ENCODE assay signal across 13 mouse cellular contexts in genomic region chr7:115645272-115645970, GRCm38 (mm10).
DNase-seq lines count a peak whose midpoint lies in the region; ATAC-seq and TF ChIP-seq lines count a peak whose summit lies in the region.
"Had no signal": no experiment of that assay in that cellular context is flagged by ENCODE, and none has a peak within 500 bp of the region (broad histone marks: within the 10 kb centered on the region; RNA-seq: fewer than 3 reads in every experiment).

No protein-coding gene starts in this region.

- no peaks in the 10 kb centered on the region for H3K27me3 ChIP-seq in hindbrain, embryonic 15.5 days
- no peaks in the 10 kb centered on the region for H3K27me3 ChIP-seq in midbrain, embryonic 15.5 days (replicated peaks)
- H3K27me3 ChIP-seq: limb, embryonic 15.5 days had no signal

- H3K9ac ChIP-seq in hindbrain, embryonic 15.5 days = no peak overlapping the region
- H3K9ac ChIP-seq in midbrain, embryonic 15.5 days = no peak overlapping the region
- H3K9ac ChIP-seq: limb, embryonic 15.5 days had no signal

- TF ChIP-seq CTCF in brain, embryonic 14.5 days (IDR thresholded peaks at IDR 0.05; ENCODE audit: borderline replicate concordance, extremely low read depth, insufficient read depth, insufficient read length) = no peak

- no peak overlapping the region for H3K4me3 ChIP-seq in hindbrain, embryonic 15.5 days
- no peak overlapping the region for H3K4me3 ChIP-seq in midbrain, embryonic 15.5 days
- H3K4me3 ChIP-seq: limb, embryonic 15.5 days had no signal

- no peak for ATAC-seq in hindbrain, embryonic 15.5 days (ENCODE audit: low FRiP score, low read depth)
- ATAC-seq in midbrain, embryonic 15.5 days (replicated peaks) = peak; percentile 75; the same call in 1 of the 2 replicates
- ATAC-seq: lung, postnatal 0 days had no signal

- H3K4me1 ChIP-seq in hindbrain, embryonic 15.5 days (replicated peaks) = peaks cover 19% of the 10 kb centered on the region
- peaks cover 19% of the 10 kb centered on the region for H3K4me1 ChIP-seq in midbrain, embryonic 15.5 days

- WGBS in hindbrain, embryonic 15.5 days = 32% methylated on average over 1 of the region's 1 CpGs
- 19% methylated on average over 1 of the region's 1 CpGs for whole genome bisulfite sequencing in midbrain, embryonic 15.5 days

- H3K36me3 ChIP-seq in hindbrain, embryonic 15.5 days = no peaks in the 10 kb centered on the region
- H3K36me3 ChIP-seq in midbrain, embryonic 15.5 days (replicated peaks) = no peaks in the 10 kb centered on the region
- H3K36me3 ChIP-seq: limb, embryonic 15.5 days had no signal

- 0 out of 2 replicates have a peak overlapping the region, but pooled peaks have one; percentile 35 for H3K27ac ChIP-seq in hindbrain, embryonic 15.5 days (replicated peaks)
- peak overlapping the region; percentile 46; the same call in 1 of the 2 replicates for H3K27ac ChIP-seq in midbrain, embryonic 15.5 days
- H3K27ac ChIP-seq: limb, embryonic 15.5 days had no signal

- peak; percentile 92 for DNase-seq in brain, embryonic 14.5 days (ENCODE audit: low read depth)
- peak; percentile 61 for DNase-seq in embryo, embryonic 9.5 days (ENCODE audit: extremely low spot score)
- DNase-seq in adrenal gland, adult 18-20 months (ENCODE audit: low spot score in 2 of 2) = no peak
- DNase-seq in spleen, adult 12 weeks (ENCODE audit: low spot score) = no peak
- DNase-seq in gastrocnemius, postnatal 4 days (ENCODE audit: low spot score in 2 of 2) = no peak
- DNase-seq: adrenal gland, postnatal 10 days; gastrocnemius, postnatal 10 days; heart, postnatal 4 days; kidney, postnatal 36 days had no signal

- H3K4me2 ChIP-seq in hindbrain, embryonic 15.5 days = no peak overlapping the region
- no peak overlapping the region for H3K4me2 ChIP-seq in midbrain, embryonic 15.5 days
- H3K4me2 ChIP-seq: limb, embryonic 15.5 days had no signal

- no peak for TF ChIP-seq POLR2A in brain, embryonic 14.5 days (IDR thresholded peaks at IDR 0.05; ENCODE audit: borderline replicate concordance, extremely low read depth, insufficient read depth, insufficient read length, poor library complexity, severe bottlenecking)

- no peaks in the 10 kb centered on the region for H3K9me3 ChIP-seq in hindbrain, embryonic 15.5 days
- no peaks in the 10 kb centered on the region for H3K9me3 ChIP-seq in midbrain, embryonic 15.5 days
- H3K9me3 ChIP-seq: limb, embryonic 15.5 days had no signal

Comparison
In these comparisons a context has a peak if more than half of its experiments do, and no peak if none do; other contexts are left out.
1. DNase-seq: peak in brain, embryonic 14.5 days (single experiment) and embryo, embryonic 9.5 days (single experiment); none in adrenal gland, adult 18-20 months (0 of 2), spleen, adult 12 weeks (single experiment) and gastrocnemius, postnatal 4 days (0 of 2).